Mouse (Mus musculus): ENCODE results near the gene Ogfod2.

DNA sequence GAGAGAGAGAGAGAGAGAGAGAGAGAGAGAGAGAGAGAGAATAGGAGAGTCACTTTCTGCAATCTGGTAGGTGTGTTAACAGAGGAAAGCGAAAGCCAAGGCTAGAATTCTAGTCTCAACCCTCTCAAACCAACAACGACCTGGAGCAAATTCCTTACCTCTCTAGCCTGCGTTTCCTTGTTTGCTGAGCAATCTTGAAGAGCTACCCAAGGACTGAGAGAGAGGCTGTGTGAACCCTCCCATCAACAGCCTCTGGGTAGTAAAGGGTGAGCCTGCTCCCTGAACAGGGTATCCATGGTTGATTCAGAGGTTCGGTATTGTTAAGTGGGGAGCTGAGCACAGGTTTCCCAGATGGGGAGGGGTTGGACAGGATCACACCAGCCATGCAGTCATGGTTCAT lies 40.6 kb downstream of the Ogfod2 start:
- TF ChIP-seq POLR2A (IDR thresholded peaks at IDR 0.05; ENCODE audit: insufficient read length, low read depth) (no peak), MAX (IDR thresholded peaks at IDR 0.05; ENCODE audit: low read depth) (no peak), MYOG (IDR thresholded peaks at IDR 0.05; ENCODE audit: control insufficient read depth in 1 of 3, insufficient read depth in 1 of 3, insufficient read length in 2 of 3, low read depth in 2 of 3) (no peak), POLR2AphosphoS2 (IDR thresholded peaks at IDR 0.05; ENCODE audit: insufficient read length, low read depth) (no peak), MYOD1 (IDR thresholded peaks at IDR 0.05; ENCODE audit: control insufficient read depth in 1 of 3, insufficient read length in 2 of 3, low read depth in 2 of 3) (no peak)
